Mouse (Mus musculus) stomach, embryonic 14.5 days (tissue): ENCODE results near the gene Aym1. TPM values are rescaled to one million over a fixed set of nuclear protein-coding genes. Genes with fewer than 3 reads are reported as not detected.

Experiments
- ATAC-seq: fragments of 200-750 bp; cut with Nextera tagmentation; 2 replicates; pipeline ENCODE4 v1.8.0; 2017; ENCODE audit warnings: low read depth, moderate TSS enrichment; ENCODE audit not compliant: insufficient number of reproducible peaks, insufficient read depth, low FRiP score
- H3K27ac ChIP-seq: fragments of 300-500 bp; sonication (generic); 2 replicates; pipeline ENCODE4 v1.5.1; 2014; ENCODE audit warnings: mild to moderate bottlenecking, low read length, moderate library complexity, mixed read lengths
- H3K27me3 ChIP-seq: fragments of 300-500 bp; sonication (generic); 2 replicates; pipeline ENCODE4 v1.6.1; 2014; ENCODE audit warnings: low read length, control low read depth, mixed read lengths; ENCODE audit not compliant: control insufficient read depth, insufficient read depth
- H3K36me3 ChIP-seq: fragments of 300-500 bp; sonication (generic); 2 replicates; pipeline ENCODE4 v1.6.1; 2014; ENCODE audit warnings: mild to moderate bottlenecking, control low read depth, low read length, moderate library complexity, mixed read lengths; ENCODE audit not compliant: control insufficient read depth, insufficient read depth
- H3K4me1 ChIP-seq: fragments of 300-500 bp; sonication (generic); 2 replicates; pipeline ENCODE4 v1.6.1; 2014; ENCODE audit warnings: low read length, control low read depth, mixed read lengths; ENCODE audit not compliant: control insufficient read depth, insufficient read depth
- H3K4me2 ChIP-seq: fragments of 300-500 bp; sonication (generic); replicated peaks from 2 replicates; pipeline ENCODE4 v1.6.1; 2014; ENCODE audit warnings: low read depth, low read length, control low read depth
- H3K4me3 ChIP-seq: fragments of 300-500 bp; sonication (generic); 2 replicates; pipeline ENCODE4 v1.5.1; 2014; ENCODE audit warnings: low read depth, low read length, control low read depth
- H3K9ac ChIP-seq: fragments of 300-500 bp; sonication (generic); replicated peaks from 2 replicates; pipeline ENCODE4 v1.6.1; 2014; ENCODE audit warnings: low read depth, mild to moderate bottlenecking, control low read depth, low read length, moderate library complexity, mixed read lengths
- H3K9me3 ChIP-seq: fragments of 300-500 bp; sonication (generic); 2 replicates; pipeline ENCODE4 v1.6.1; 2016; ENCODE audit warnings: low read depth, low read length, control low read depth; ENCODE audit not compliant: control insufficient read depth
- WGBS: fragments of 180-500 bp; shearing (Covaris S2); extraction: QIAGEN DNeasy Blood & Tissue Kit; methylation state at CpG from one replicate; pipeline ENCODE4 v1.1.7; 2014; 5-methylcytosine and 5-hydroxymethylcytosine counted together
- polyA plus RNA-seq: library from polyadenylated mRNA; unstranded; fragments of >200 nt; fragmentation: Nextera tagmentation; extraction: Ambion mirVana; gene quantifications from 2 replicates; pipeline ENCODE4 v1.2.1, GENCODE M21; 2014

Aym1 gene
- polyA plus RNA-seq, 1 experiment from 2014 or later: not detected

DNA sequence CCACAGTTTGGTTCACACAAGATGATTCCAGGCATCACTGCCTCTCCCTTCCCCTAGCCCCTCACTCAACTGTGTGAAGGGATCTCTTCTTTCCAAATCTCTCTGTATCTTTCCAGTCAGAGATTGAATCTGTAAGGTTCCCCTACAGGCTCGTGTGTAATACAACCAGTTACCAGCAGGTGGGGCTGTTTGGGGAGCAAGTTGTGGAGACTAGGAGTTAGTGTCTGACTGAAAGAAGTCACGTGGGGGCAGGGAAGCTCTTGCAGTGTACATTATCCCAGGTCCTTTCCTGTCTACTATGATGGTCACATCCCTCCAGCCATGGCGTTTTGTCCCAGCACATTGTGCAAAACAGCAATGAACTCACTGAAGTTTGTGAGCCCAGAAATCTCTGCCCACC is 18.7 kb downstream of the Aym1 start:
- 40% methylated on average over 3 of the region's 3 CpGs for WGBS
- peaks cover 4% of the 10 kb centered on the region; the same call in 1 of the 2 replicates for H3K4me1 ChIP-seq
- H3K9ac ChIP-seq: no peak overlapping the region
- ATAC-seq: no peak
- H3K9me3 ChIP-seq: no peaks in the 10 kb centered on the region
- H3K36me3 ChIP-seq: no peaks in the 10 kb centered on the region
- H3K4me3 ChIP-seq: no peak overlapping the region
- H3K27me3 ChIP-seq: no peaks in the 10 kb centered on the region
- no peak overlapping the region for H3K27ac ChIP-seq
- H3K4me2 ChIP-seq: no peak overlapping the region

GRCm38 (mm10) chr5:113376292-113376691 is 19.2 kb downstream of the Aym1 start:
- WGBS: 76% methylated on average over 1 of the region's 1 CpGs
- Histone ChIP-seq H3K4me3 (no peak overlapping the region), H3K4me1 (peaks cover 4% of the 10 kb centered on the region; the same call in 1 of the 2 replicates), H3K4me2 (no peak overlapping the region), H3K27ac (no peak overlapping the region), H3K9ac (no peak overlapping the region), H3K9me3 (no peaks in the 10 kb centered on the region), H3K36me3 (no peaks in the 10 kb centered on the region), H3K27me3 (no peaks in the 10 kb centered on the region)
- ATAC-seq: no peak

GRCm38 (mm10) chr5:113379416-113379815 is 22.3 kb downstream of the Aym1 start:
- H3K9ac ChIP-seq: no peak overlapping the region
- H3K4me2 ChIP-seq: no peak overlapping the region
- ATAC-seq: no peak
- no peaks in the 10 kb centered on the region for H3K36me3 ChIP-seq
- no peaks in the 10 kb centered on the region for H3K9me3 ChIP-seq
- 66% methylated on average over 5 of the region's 5 CpGs for WGBS
- H3K4me1 ChIP-seq: no peaks in the 10 kb centered on the region
- H3K27me3 ChIP-seq: no peaks in the 10 kb centered on the region
- no peak overlapping the region for H3K4me3 ChIP-seq
- H3K27ac ChIP-seq: no peak overlapping the region

DNA sequence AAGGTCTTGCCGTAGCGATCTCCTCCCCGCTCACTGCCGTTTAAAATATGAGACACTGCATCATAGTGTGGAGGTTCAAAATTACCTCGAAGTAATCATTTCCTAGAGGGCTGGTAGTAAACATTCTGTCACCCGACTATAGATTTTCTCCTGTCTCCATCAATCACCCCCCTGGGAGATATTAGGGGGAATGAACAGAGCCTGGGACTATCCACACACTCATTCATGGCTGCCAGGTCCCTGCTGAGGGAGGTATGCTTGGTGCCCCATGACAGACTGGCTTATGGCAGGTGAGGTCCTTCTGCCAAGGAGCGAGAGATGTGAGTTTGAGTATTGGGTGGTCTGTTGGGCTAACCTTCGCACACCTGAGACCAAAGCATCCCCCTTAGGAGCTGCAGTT is 23.5 kb downstream of the Aym1 start:
- WGBS: 57% methylated on average over 8 of the region's 8 CpGs
- H3K9me3 ChIP-seq: no peaks in the 10 kb centered on the region
- H3K27ac ChIP-seq: no peak overlapping the region
- no peak overlapping the region for H3K4me2 ChIP-seq
- H3K9ac ChIP-seq: no peak overlapping the region
- H3K36me3 ChIP-seq: no peaks in the 10 kb centered on the region
- H3K4me3 ChIP-seq: no peak overlapping the region
- ATAC-seq: no peak
- H3K27me3 ChIP-seq: no peaks in the 10 kb centered on the region
- H3K4me1 ChIP-seq: no peaks in the 10 kb centered on the region

DNA sequence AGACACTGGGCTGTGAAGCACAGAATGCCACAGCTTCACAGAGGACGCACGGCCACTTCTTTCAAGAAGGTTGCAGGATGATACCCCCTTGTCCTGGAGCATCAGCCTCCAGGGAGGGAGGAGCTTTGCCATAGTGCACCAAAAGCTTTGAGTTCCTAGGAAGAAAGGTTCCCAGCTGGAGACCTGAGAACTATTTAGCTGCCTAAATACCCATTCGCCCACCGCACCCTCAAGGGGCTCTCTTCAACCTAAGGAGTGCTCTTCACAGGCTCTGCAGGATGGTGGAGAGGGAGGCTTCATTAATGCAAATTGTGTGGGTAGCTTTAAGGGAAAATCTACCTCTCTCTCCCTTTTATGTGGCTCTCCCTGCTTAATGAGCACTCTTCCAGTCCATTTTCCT is 25.5 kb downstream of the Aym1 start:
- Histone ChIP-seq H3K27ac (no peak overlapping the region), H3K4me2 (no peak overlapping the region), H3K27me3 (no peaks in the 10 kb centered on the region), H3K4me3 (no peak overlapping the region), H3K9me3 (no peaks in the 10 kb centered on the region), H3K9ac (no peak overlapping the region), H3K4me1 (no peaks in the 10 kb centered on the region), H3K36me3 (no peaks in the 10 kb centered on the region)
- no peak for ATAC-seq
- 72% methylated on average over 4 of the region's 4 CpGs for WGBS

- Histone ChIP-seq H3K27ac (no peak overlapping the region), H3K9me3 (no peaks in the 10 kb centered on the region), H3K36me3 (no peaks in the 10 kb centered on the region), H3K27me3 (no peaks in the 10 kb centered on the region), H3K4me2 (no peak overlapping the region), H3K4me3 (no peak overlapping the region), H3K4me1 (no peaks in the 10 kb centered on the region), H3K9ac (no peak overlapping the region)
- 55% methylated on average over 8 of the region's 8 CpGs for WGBS
- ATAC-seq: no peak
These were observed 36.7 kb downstream of the Aym1 start for GRCm38 (mm10) chr5:113393766-113394165.

DNA sequence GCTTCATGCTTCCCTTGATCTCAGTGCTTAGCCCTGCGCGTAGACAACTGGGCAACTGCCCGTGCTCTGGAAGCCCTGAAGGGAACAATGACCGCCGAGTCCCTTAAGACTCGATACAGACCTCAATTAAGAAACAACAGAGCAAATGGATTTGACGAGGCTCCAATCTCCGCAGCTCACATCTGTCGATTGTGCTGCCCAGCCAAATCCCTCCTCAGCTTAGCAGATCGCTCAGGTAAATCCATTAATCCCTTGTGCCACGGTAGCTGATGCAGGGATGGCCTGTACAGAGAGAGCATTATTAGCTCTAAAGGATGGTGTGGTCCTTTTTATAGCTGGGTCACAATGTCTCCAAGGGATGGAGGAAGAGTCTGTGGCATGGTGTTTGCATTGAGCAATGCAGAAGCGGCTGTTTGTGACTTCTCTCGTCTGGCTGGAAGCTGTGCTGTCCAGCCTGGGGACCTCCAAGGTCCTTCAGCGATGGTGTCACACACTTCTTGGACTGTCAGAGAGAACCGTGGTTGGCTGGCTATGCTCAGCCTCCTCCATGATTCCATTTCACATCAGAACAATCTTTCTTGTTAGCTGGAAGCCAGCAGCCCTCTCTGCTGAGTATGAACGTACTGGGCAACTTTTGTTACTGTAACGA is 39.3 kb downstream of the Aym1 start:
- H3K4me1 ChIP-seq: no peaks in the 10 kb centered on the region
- H3K36me3 ChIP-seq: no peaks in the 10 kb centered on the region
- peaks cover 5% of the 10 kb centered on the region; the same call in 1 of the 2 replicates for H3K9me3 ChIP-seq
- H3K9ac ChIP-seq: no peak overlapping the region
- no peak overlapping the region for H3K4me3 ChIP-seq
- H3K27me3 ChIP-seq: no peaks in the 10 kb centered on the region
- ATAC-seq: no peak
- 79% methylated on average over 17 of the region's 17 CpGs for WGBS
- no peak overlapping the region for H3K4me2 ChIP-seq
- no peak overlapping the region for H3K27ac ChIP-seq

DNA sequence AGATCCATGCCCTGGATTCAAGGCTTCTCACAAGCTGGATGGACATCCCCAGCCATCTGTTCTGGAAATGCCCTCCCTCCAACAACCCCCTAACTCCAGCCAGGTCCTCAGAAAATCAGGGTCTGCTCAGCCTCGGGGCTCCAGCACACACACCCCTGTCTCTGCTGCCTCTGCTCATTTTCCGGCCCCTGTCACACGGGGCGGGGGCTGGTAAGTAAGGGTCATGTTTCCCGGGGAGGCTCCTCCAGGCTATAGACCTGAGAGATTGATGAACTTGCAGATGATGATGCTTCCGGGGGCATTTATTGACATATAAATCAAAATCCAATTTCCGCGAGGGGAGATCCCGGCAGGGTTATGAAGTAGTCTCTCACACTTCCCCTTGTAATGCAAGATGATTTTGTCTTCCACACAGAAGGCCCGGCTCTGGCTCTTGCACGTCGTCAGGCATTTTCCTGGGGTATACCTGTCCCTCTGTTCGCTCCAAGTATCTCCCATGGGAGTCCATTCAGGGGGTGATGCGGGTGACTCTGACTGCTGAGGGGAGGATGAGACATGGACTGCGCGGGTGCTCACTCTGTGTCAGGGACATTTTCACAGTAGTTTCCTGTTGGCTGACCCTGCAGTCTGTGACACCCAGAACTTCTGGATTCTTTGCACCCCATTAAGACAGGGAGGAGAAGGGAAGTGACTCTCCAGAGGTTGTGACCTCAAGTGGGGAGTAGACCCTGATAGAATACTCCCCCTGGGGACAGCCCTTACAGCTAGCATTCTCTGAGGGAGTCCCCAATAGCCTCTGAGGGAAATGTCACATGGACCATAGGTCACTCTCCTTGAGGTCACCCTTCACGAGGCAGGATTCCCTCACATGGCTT is 40.6 kb downstream of the Aym1 start:
- H3K27me3 ChIP-seq: no peaks in the 10 kb centered on the region
- 62% methylated on average over 17 of the region's 17 CpGs for WGBS
- H3K36me3 ChIP-seq: no peaks in the 10 kb centered on the region
- peaks cover 5% of the 10 kb centered on the region; the same call in 1 of the 2 replicates for H3K9me3 ChIP-seq
- H3K4me2 ChIP-seq: no peak overlapping the region
- H3K4me3 ChIP-seq: no peak overlapping the region
- no peak overlapping the region for H3K9ac ChIP-seq
- ATAC-seq: no peak
- no peak overlapping the region for H3K27ac ChIP-seq
- no peaks in the 10 kb centered on the region for H3K4me1 ChIP-seq
